Mouse (Mus musculus) kidney, adult 2 months (tissue): Measurements from ENCODE around the gene Tanc1.

Source experiments
- CTCF ChIP-seq: fragments of 200-500 bp; conservative IDR thresholded peaks from 2 replicates; pipeline ENCODE4 v1.5.1; 2011; ENCODE audit warnings: low read depth, mild to moderate bottlenecking, control low read depth, low read length, moderate library complexity, mixed read lengths; ENCODE audit not compliant: insufficient read depth, insufficient read length
- POLR2A ChIP-seq: fragments of 200-500 bp; IDR thresholded peaks from one replicate; pipeline ENCODE4 v1.6.1; 2011; ENCODE audit warnings: low read depth, low read length, control low read depth

GRCm38 (mm10) chr2:59625927-59626326, 14.1 kb downstream of the Tanc1 start:
- no peak for TF ChIP-seq POLR2A
- no peak for TF ChIP-seq CTCF
